Mouse (Mus musculus): ENCODE results near the gene Natd1. TPM values are rescaled to one million over a fixed set of nuclear protein-coding genes. Genes with fewer than 3 reads are reported as not detected.

Natd1 gene
- total RNA-seq, 1 experiment: 14.6 TPM

GRCm38 (mm10) chr11:60927264-60927663, 12.7 kb upstream of the Natd1 start:
- Histone ChIP-seq H3K36me3 (ENCODE audit: control insufficient read depth, insufficient read depth, low read length, poor library complexity, severe bottlenecking) (no peaks in the 10 kb centered on the region; the same call in 1 of the 2 replicates), H3K4me3 (ENCODE audit: insufficient read depth in 1 of 2, low read depth in 1 of 2, low read length in 2 of 2, poor library complexity in 1 of 2, severe bottlenecking in 1 of 2) (peak overlapping the region; percentile 25 to 52; a peak in 1 of 4 replicates), H3K4me1 (ENCODE audit: control insufficient read depth in 2 of 2, insufficient read depth in 2 of 2, low read length in 2 of 2, poor library complexity in 1 of 2) (peaks cover 17 to 34% of the 10 kb centered on the region in 2 experiments), H3K9me3 (ENCODE audit: control insufficient read depth, insufficient read depth, low read depth, low read length) (no peaks in the 10 kb centered on the region), H3K27ac (ENCODE audit: insufficient read depth, low read depth, low read length, poor library complexity, severe bottlenecking) (peak overlapping the region; percentile 18; the same call in 1 of the 2 replicates), H3K9ac (ENCODE audit: insufficient read depth, low read depth, low read length, poor library complexity, severe bottlenecking) (peak overlapping the region; percentile 40; the same call in 1 of the 2 replicates)
- in situ Hi-C loops (cut with MboI; ENCODE audit: low sequenced_read_pairs in 2 of 2, unreplicated experiment in 2 of 2): no loop called here
- peak; percentile 97 for DNase-seq (ENCODE audit: low read depth, low spot score)
- TF ChIP-seq CHD2 (IDR thresholded peaks at IDR 0.05; ENCODE audit: low read depth, low read length) (0 out of 2 replicates have a peak, but pooled peaks have one; percentile 54), MAFK (IDR thresholded peaks at IDR 0.05; ENCODE audit: insufficient read depth, low read depth, low read length) (peak; percentile 81), ZC3H11A (IDR thresholded peaks at IDR 0.05; ENCODE audit: borderline replicate concordance, low read depth, low read length) (0 out of 2 replicates have a peak, but pooled peaks have one; percentile 15), HCFC1 (IDR thresholded peaks at IDR 0.05; ENCODE audit: borderline replicate concordance, insufficient read depth, low read length) (peak; percentile 34; the same call in 1 of the 2 replicates), ZNF384 (IDR thresholded peaks at IDR 0.05; ENCODE audit: low read depth, low read length) (no peak)

- peak overlapping the region; percentile 49; the same call in 1 of the 2 replicates for H3K27ac ChIP-seq (ENCODE audit: insufficient read depth, low read depth, low read length, poor library complexity, severe bottlenecking)
- no peak overlapping the region for H3K4me3 ChIP-seq (ENCODE audit: insufficient read depth in 1 of 2, low read depth in 1 of 2, low read length in 2 of 2, poor library complexity in 1 of 2, severe bottlenecking in 1 of 2)
- no peaks in the 10 kb centered on the region for H3K9me3 ChIP-seq (ENCODE audit: control insufficient read depth, insufficient read depth, low read depth, low read length)
- H3K4me1 ChIP-seq (ENCODE audit: control insufficient read depth in 2 of 2, insufficient read depth in 2 of 2, low read length in 2 of 2, poor library complexity in 1 of 2): peaks cover 17 to 40% of the 10 kb centered on the region in 2 experiments
- H3K36me3 ChIP-seq (ENCODE audit: control insufficient read depth, insufficient read depth, low read length, poor library complexity, severe bottlenecking): peaks cover 7% of the 10 kb centered on the region; the same call in 1 of the 2 replicates
- no peak for DNase-seq (ENCODE audit: low read depth, low spot score)
- H3K9ac ChIP-seq (ENCODE audit: insufficient read depth, low read depth, low read length, poor library complexity, severe bottlenecking): no peak overlapping the region
- TF ChIP-seq CHD2 (IDR thresholded peaks at IDR 0.05; ENCODE audit: low read depth, low read length): no peak
- TF ChIP-seq ZNF384 (IDR thresholded peaks at IDR 0.05; ENCODE audit: low read depth, low read length): no peak
- no peak for TF ChIP-seq ZC3H11A (IDR thresholded peaks at IDR 0.05; ENCODE audit: borderline replicate concordance, low read depth, low read length)
- no peak for TF ChIP-seq MAFK (IDR thresholded peaks at IDR 0.05; ENCODE audit: insufficient read depth, low read depth, low read length)
- TF ChIP-seq HCFC1 (IDR thresholded peaks at IDR 0.05; ENCODE audit: borderline replicate concordance, insufficient read depth, low read length): no peak
- in situ Hi-C loops (cut with MboI; ENCODE audit: low sequenced_read_pairs in 2 of 2, unreplicated experiment in 2 of 2): no loop called here
Measured at GRCm38 (mm10) chr11:60924981-60925380, 10.4 kb upstream of the Natd1 start.

DNA sequence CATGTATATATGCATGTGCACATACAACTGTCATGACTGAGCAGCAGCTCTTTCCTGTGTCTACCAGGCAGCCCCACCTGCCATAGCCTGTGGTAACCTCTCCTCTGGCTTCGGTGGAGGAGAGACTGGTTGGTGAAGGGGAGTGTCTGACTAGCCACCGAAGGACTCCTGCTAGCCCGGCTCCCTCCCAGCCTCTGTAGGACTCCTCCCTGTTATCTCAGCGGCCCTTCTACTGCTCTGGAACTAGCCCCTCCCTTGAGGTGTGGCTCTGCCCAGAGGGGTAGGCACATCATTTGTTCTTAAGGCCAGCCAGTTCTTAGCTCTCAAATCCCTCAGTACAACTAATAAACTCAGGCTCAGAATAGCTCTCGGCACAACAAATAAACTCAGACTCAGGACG, 9.9 kb upstream of the Natd1 start:
- TF ChIP-seq ZC3H11A (IDR thresholded peaks at IDR 0.05; ENCODE audit: borderline replicate concordance, low read depth, low read length): no peak
- peak overlapping the region; percentile 49 for H3K27ac ChIP-seq (ENCODE audit: insufficient read depth, low read depth, low read length, poor library complexity, severe bottlenecking)
- no peaks in the 10 kb centered on the region for H3K9me3 ChIP-seq (ENCODE audit: control insufficient read depth, insufficient read depth, low read depth, low read length)
- no peak for DNase-seq (ENCODE audit: low read depth, low spot score)
- H3K9ac ChIP-seq (ENCODE audit: insufficient read depth, low read depth, low read length, poor library complexity, severe bottlenecking): no peak overlapping the region
- peaks cover 17 to 40% of the 10 kb centered on the region in 2 experiments for H3K4me1 ChIP-seq (ENCODE audit: control insufficient read depth in 2 of 2, insufficient read depth in 2 of 2, low read length in 2 of 2, poor library complexity in 1 of 2)
- H3K4me3 ChIP-seq (ENCODE audit: insufficient read depth in 1 of 2, low read depth in 1 of 2, low read length in 2 of 2, poor library complexity in 1 of 2, severe bottlenecking in 1 of 2): 0 out of 4 replicates have a peak overlapping the region, but pooled peaks have one; percentile 9 to 27
- in situ Hi-C loops (cut with MboI; ENCODE audit: low sequenced_read_pairs in 2 of 2, unreplicated experiment in 2 of 2): no loop called here
- H3K36me3 ChIP-seq (ENCODE audit: control insufficient read depth, insufficient read depth, low read length, poor library complexity, severe bottlenecking): peaks cover 9% of the 10 kb centered on the region; the same call in 1 of the 2 replicates

DNA sequence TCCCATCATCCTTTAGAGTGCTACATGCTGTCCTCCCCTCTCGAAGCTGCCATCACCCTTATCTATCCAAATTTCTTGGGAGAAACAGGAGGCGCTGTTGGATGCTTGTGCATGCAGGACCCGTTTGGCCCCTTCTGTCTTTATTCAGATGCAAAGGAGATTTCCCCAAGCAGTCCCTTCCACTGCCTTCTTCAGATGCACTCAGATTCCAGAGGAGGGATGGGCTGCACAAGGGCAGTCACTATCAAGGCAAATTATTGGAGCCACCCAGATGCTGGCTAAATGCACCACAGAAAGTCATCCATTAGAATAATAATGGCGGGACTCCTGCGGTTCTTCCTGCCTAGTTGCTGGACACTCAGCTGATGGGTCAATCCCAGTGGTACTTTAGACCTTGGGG, 8.4 kb upstream of the Natd1 start:
- peaks cover 9% of the 10 kb centered on the region; the same call in 1 of the 2 replicates for H3K36me3 ChIP-seq (ENCODE audit: control insufficient read depth, insufficient read depth, low read length, poor library complexity, severe bottlenecking)
- peak overlapping the region; percentile 41; the same call in 1 of the 2 replicates for H3K9ac ChIP-seq (ENCODE audit: insufficient read depth, low read depth, low read length, poor library complexity, severe bottlenecking)
- H3K27ac ChIP-seq (ENCODE audit: insufficient read depth, low read depth, low read length, poor library complexity, severe bottlenecking): peak overlapping the region; percentile 95
- peak; percentile 69 for DNase-seq (ENCODE audit: low read depth, low spot score)
- in situ Hi-C loops (cut with MboI; ENCODE audit: low sequenced_read_pairs in 2 of 2, unreplicated experiment in 2 of 2): no loop called here
- H3K9me3 ChIP-seq (ENCODE audit: control insufficient read depth, insufficient read depth, low read depth, low read length): no peaks in the 10 kb centered on the region
- 0 out of 2 replicates have a peak, but pooled peaks have one; percentile 17 for TF ChIP-seq CHD2 (IDR thresholded peaks at IDR 0.05; ENCODE audit: low read depth, low read length)
- TF ChIP-seq ZC3H11A (IDR thresholded peaks at IDR 0.05; ENCODE audit: borderline replicate concordance, low read depth, low read length): no peak
- peaks cover 17 to 41% of the 10 kb centered on the region in 2 experiments for H3K4me1 ChIP-seq (ENCODE audit: control insufficient read depth in 2 of 2, insufficient read depth in 2 of 2, low read length in 2 of 2, poor library complexity in 1 of 2)
- H3K4me3 ChIP-seq (ENCODE audit: insufficient read depth in 1 of 2, low read depth in 1 of 2, low read length in 2 of 2, poor library complexity in 1 of 2, severe bottlenecking in 1 of 2): peak overlapping the region in 1 of 2 experiments; percentile 3; a peak in 1 of 4 replicates

GRCm38 (mm10) chr11:60922195-60922594, 7.6 kb upstream of the Natd1 start:
- in situ Hi-C loops (cut with MboI; ENCODE audit: low sequenced_read_pairs in 2 of 2, unreplicated experiment in 2 of 2): no loop called here
- Histone ChIP-seq H3K4me1 (ENCODE audit: control insufficient read depth in 2 of 2, insufficient read depth in 2 of 2, low read length in 2 of 2, poor library complexity in 1 of 2) (peaks cover 22 to 44% of the 10 kb centered on the region in 2 experiments), H3K9ac (ENCODE audit: insufficient read depth, low read depth, low read length, poor library complexity, severe bottlenecking) (no peak overlapping the region; the same call in 1 of the 2 replicates), H3K27ac (ENCODE audit: insufficient read depth, low read depth, low read length, poor library complexity, severe bottlenecking) (peak overlapping the region; percentile 95), H3K36me3 (ENCODE audit: control insufficient read depth, insufficient read depth, low read length, poor library complexity, severe bottlenecking) (peaks cover 9% of the 10 kb centered on the region; the same call in 1 of the 2 replicates), H3K9me3 (ENCODE audit: control insufficient read depth, insufficient read depth, low read depth, low read length) (no peaks in the 10 kb centered on the region), H3K4me3 (ENCODE audit: insufficient read depth in 1 of 2, low read depth in 1 of 2, low read length in 2 of 2, poor library complexity in 1 of 2, severe bottlenecking in 1 of 2) (no peak overlapping the region)
- no peak for DNase-seq (ENCODE audit: low read depth, low spot score)
- TF ChIP-seq CHD2 (IDR thresholded peaks at IDR 0.05; ENCODE audit: low read depth, low read length): no peak
